Mouse (Mus musculus) heart, postnatal 0 days (tissue): ENCODE measurements at regions not wholly inside any gene's neighbourhood (a gene's known extent, or its start where the extent isn't known, plus 50 kb on each side); places are given as distances from the start of the nearest gene placed in this dataset.

Experiments
- ATAC-seq: fragments of 200-750 bp; cut with Nextera tagmentation; 2 replicates; pipeline ENCODE4 v1.8.0; 2017; ENCODE audit warnings: low read depth, moderate number of reproducible peaks, moderate library complexity; ENCODE audit not compliant: insufficient read depth
- DNase-seq: peaks from one replicate; pipeline ENCODE4 v3.0.0-alpha.2; 2016; ENCODE audit warnings: low spot score
- H3K27ac ChIP-seq: fragments of 300-500 bp; sonication (generic); 2 replicates; pipeline ENCODE4 v1.5.1; 2014; ENCODE audit warnings: low read depth, mild to moderate bottlenecking
- H3K27me3 ChIP-seq: fragments of 300-500 bp; sonication (generic); 2 replicates; pipeline ENCODE4 v1.6.1; 2014; ENCODE audit warnings: low read length, mixed read lengths; ENCODE audit not compliant: control insufficient read depth, insufficient read depth
- H3K36me3 ChIP-seq: fragments of 300-500 bp; sonication (generic); replicated peaks from 2 replicates; pipeline ENCODE4 v1.6.1; 2014; ENCODE audit warnings: low read length, mixed read lengths; ENCODE audit not compliant: control insufficient read depth, insufficient read depth
- H3K4me1 ChIP-seq: fragments of 300-500 bp; sonication (generic); 2 replicates; pipeline ENCODE4 v1.6.1; 2014; ENCODE audit warnings: antibody characterized with exemption; ENCODE audit not compliant: control insufficient read depth, insufficient read depth
- H3K4me2 ChIP-seq: fragments of 300-500 bp; sonication (generic); 2 replicates; pipeline ENCODE4 v1.6.1; 2014; ENCODE audit warnings: low read depth, mild to moderate bottlenecking, low read length, moderate library complexity
- H3K4me3 ChIP-seq: fragments of 300-500 bp; sonication (generic); 2 replicates; pipeline ENCODE4 v1.5.1; 2014; ENCODE audit warnings: low read depth, low read length
- H3K9ac ChIP-seq: fragments of 300-500 bp; sonication (generic); replicated peaks from 2 replicates; pipeline ENCODE4 v1.6.1; 2014; ENCODE audit warnings: low read depth, low read length, mixed read lengths
- H3K9me3 ChIP-seq: fragments of 300-500 bp; sonication (generic); replicated peaks from 2 replicates; pipeline ENCODE4 v1.6.1; 2016; ENCODE audit warnings: low read length; ENCODE audit not compliant: control insufficient read depth
- CTCF ChIP-seq: IDR thresholded peaks from 2 replicates; pipeline ENCODE4 v1.5.1; 2016; ENCODE audit warnings: antibody characterized with exemption, control low read depth, low read depth
- EP300 ChIP-seq: IDR thresholded peaks from 2 replicates; pipeline ENCODE4 v1.6.1; 2016; ENCODE audit warnings: antibody characterized with exemption, low read depth
- WGBS: fragments of 180-500 bp; shearing (Covaris S2); extraction: QIAGEN DNeasy Blood & Tissue Kit; methylation state at CpG from one replicate; pipeline ENCODE4 v1.1.7; 2014; 5-methylcytosine and 5-hydroxymethylcytosine counted together

GRCm38 (mm10) chr19:15502315-15502984 lies 444.7 kb downstream of the Psat1 start:
- Histone ChIP-seq H3K4me2 (no peak overlapping the region), H3K27me3 (no peaks in the 10 kb centered on the region), H3K4me1 (no peaks in the 10 kb centered on the region), H3K9me3 (no peaks in the 10 kb centered on the region), H3K9ac (no peak overlapping the region), H3K36me3 (no peaks in the 10 kb centered on the region), H3K4me3 (no peak overlapping the region), H3K27ac (no peak overlapping the region)
- WGBS = 84% methylated on average over 9 of the region's 9 CpGs
- ATAC-seq (no peak), DNase-seq (no peak)
- no peak for TF ChIP-seq CTCF
- TF ChIP-seq EP300 = no peak

- no peak for TF ChIP-seq EP300
- no peak for DNase-seq
These were observed 451.6 kb downstream of the Psat1 start for GRCm38 (mm10) chr19:15495532-15495931.

GRCm38 (mm10) chr19:15487576-15487975 lies 459.6 kb downstream of the Psat1 start:
- H3K4me3 ChIP-seq = no peak overlapping the region
- H3K27me3 ChIP-seq = no peaks in the 10 kb centered on the region
- no peak overlapping the region for H3K9ac ChIP-seq
- DNase-seq = no peak
- H3K4me1 ChIP-seq = no peaks in the 10 kb centered on the region
- no peaks in the 10 kb centered on the region for H3K36me3 ChIP-seq
- H3K4me2 ChIP-seq = no peak overlapping the region
- H3K9me3 ChIP-seq = no peaks in the 10 kb centered on the region
- TF ChIP-seq CTCF (no peak), EP300 (no peak)
- 61% methylated on average over 5 of the region's 5 CpGs for WGBS
- H3K27ac ChIP-seq = no peak overlapping the region
- ATAC-seq = no peak

More at GRCm38 (mm10) chr19:15495532-15495931, 451.6 kb downstream of the Psat1 start:
- no peak overlapping the region for H3K4me3 ChIP-seq
- no peaks in the 10 kb centered on the region for H3K9me3 ChIP-seq
- H3K36me3 ChIP-seq = no peaks in the 10 kb centered on the region
- H3K9ac ChIP-seq = no peak overlapping the region
- no peak for ATAC-seq
- no peaks in the 10 kb centered on the region for H3K4me1 ChIP-seq
- no peak overlapping the region for H3K4me2 ChIP-seq
- no peak overlapping the region for H3K27ac ChIP-seq
- H3K27me3 ChIP-seq = no peaks in the 10 kb centered on the region
- 72% methylated on average over 1 of the region's 1 CpGs for WGBS

GRCm38 (mm10) chr19:15481605-15482004 lies 465.5 kb downstream of the Psat1 start:
- H3K9ac ChIP-seq = no peak overlapping the region
- H3K27me3 ChIP-seq = no peaks in the 10 kb centered on the region
- ATAC-seq = no peak
- H3K4me1 ChIP-seq = no peaks in the 10 kb centered on the region
- DNase-seq = no peak
- WGBS = 57% methylated on average over 8 of the region's 8 CpGs
- no peak overlapping the region for H3K4me2 ChIP-seq
- no peak overlapping the region for H3K4me3 ChIP-seq
- no peaks in the 10 kb centered on the region for H3K9me3 ChIP-seq
- no peak overlapping the region for H3K27ac ChIP-seq
- TF ChIP-seq CTCF (no peak), EP300 (no peak)
- H3K36me3 ChIP-seq = no peaks in the 10 kb centered on the region

GRCm38 (mm10) chr19:15469541-15469940 lies 477.6 kb downstream of the Psat1 start:
- no peak for TF ChIP-seq EP300
- TF ChIP-seq CTCF = no peak
- Histone ChIP-seq H3K27ac (no peak overlapping the region), H3K4me2 (no peak overlapping the region), H3K9me3 (no peaks in the 10 kb centered on the region), H3K9ac (no peak overlapping the region), H3K4me1 (no peaks in the 10 kb centered on the region), H3K27me3 (no peaks in the 10 kb centered on the region), H3K4me3 (no peak overlapping the region), H3K36me3 (no peaks in the 10 kb centered on the region)
- WGBS = 81% methylated on average over 10 of the region's 10 CpGs
- ATAC-seq = no peak
- no peak for DNase-seq

GRCm38 (mm10) chr19:15466713-15467112 lies 480.4 kb downstream of the Psat1 start:
- H3K36me3 ChIP-seq = no peaks in the 10 kb centered on the region
- H3K4me1 ChIP-seq = no peaks in the 10 kb centered on the region
- WGBS = 76% methylated on average over 8 of the region's 8 CpGs
- TF ChIP-seq CTCF (no peak), EP300 (no peak)
- no peak overlapping the region for H3K9ac ChIP-seq
- no peaks in the 10 kb centered on the region for H3K9me3 ChIP-seq
- H3K4me2 ChIP-seq = no peak overlapping the region
- H3K27ac ChIP-seq = no peak overlapping the region
- ATAC-seq (no peak), DNase-seq (no peak)
- H3K27me3 ChIP-seq = no peaks in the 10 kb centered on the region
- H3K4me3 ChIP-seq = no peak overlapping the region
